Mouse (Mus musculus) midbrain, postnatal 0 days (tissue): ENCODE measurements at regions not wholly inside any gene's neighbourhood (a gene's known extent, or its start where the extent isn't known, plus 50 kb on each side); places are given as distances from the start of the nearest gene placed in this dataset.

Source experiments
- ATAC-seq: fragments of 200-750 bp; cut with Nextera tagmentation; 2 replicates; pipeline ENCODE4 v1.8.0; 2017; ENCODE audit warnings: moderate number of reproducible peaks, mild to moderate bottlenecking, moderate TSS enrichment, moderate library complexity; ENCODE audit not compliant: low FRiP score
- DNase-seq: peaks from one replicate; pipeline ENCODE4 v3.0.0-alpha.2; 2015; ENCODE audit warnings: low spot score
- H3K27ac ChIP-seq: fragments of 300-500 bp; sonication (generic); 2 replicates; pipeline ENCODE4 v1.5.1; 2014; ENCODE audit warnings: low read depth, mild to moderate bottlenecking, low read length, mixed read lengths
- H3K27me3 ChIP-seq: fragments of 300-500 bp; sonication (generic); 2 replicates; pipeline ENCODE4 v1.6.1; 2014; ENCODE audit warnings: low read length, control low read depth, mixed read lengths; ENCODE audit not compliant: insufficient read depth
- H3K36me3 ChIP-seq: fragments of 300-500 bp; sonication (generic); 2 replicates; pipeline ENCODE4 v1.6.1; 2014; ENCODE audit warnings: low read length, control low read depth, mixed read lengths; ENCODE audit not compliant: insufficient read depth
- H3K4me1 ChIP-seq: fragments of 300-500 bp; sonication (generic); 2 replicates; pipeline ENCODE4 v1.6.1; 2014; ENCODE audit warnings: mild to moderate bottlenecking, control low read depth, antibody characterized with exemption, low read length, mixed read lengths; ENCODE audit not compliant: insufficient read depth
- H3K4me2 ChIP-seq: fragments of 300-500 bp; sonication (generic); 2 replicates; pipeline ENCODE4 v1.6.1; 2014; ENCODE audit warnings: low read depth, mild to moderate bottlenecking, low read length, mixed read lengths; ENCODE audit not compliant: poor library complexity, severe bottlenecking
- H3K4me3 ChIP-seq: fragments of 300-500 bp; sonication (generic); 2 replicates; pipeline ENCODE4 v1.5.1; 2014; ENCODE audit warnings: low read depth, mild to moderate bottlenecking, low read length, moderate library complexity
- H3K9ac ChIP-seq: fragments of 300-500 bp; sonication (generic); replicated peaks from 2 replicates; pipeline ENCODE4 v1.6.1; 2014; ENCODE audit warnings: mild to moderate bottlenecking, low read length, moderate library complexity, mixed read lengths; ENCODE audit not compliant: poor library complexity, severe bottlenecking
- H3K9me3 ChIP-seq: fragments of 300-500 bp; sonication (generic); 2 replicates; pipeline ENCODE4 v1.6.1; 2016; ENCODE audit warnings: low read length, control low read depth
- CTCF ChIP-seq: IDR thresholded peaks from 2 replicates; pipeline ENCODE4 v1.5.1; 2016; ENCODE audit warnings: antibody characterized with exemption, mild to moderate bottlenecking
- WGBS: fragments of 180-500 bp; shearing (Covaris S2); extraction: QIAGEN DNeasy Blood & Tissue Kit; methylation state at CpG from one replicate; pipeline ENCODE4 v1.1.7; 2014; 5-methylcytosine and 5-hydroxymethylcytosine counted together

GRCm38 (mm10) chr9:74801091-74801490, 60.6 kb upstream of the Onecut1 start:
- Histone ChIP-seq H3K4me1 (no peaks in the 10 kb centered on the region), H3K36me3 (no peaks in the 10 kb centered on the region), H3K27ac (no peak overlapping the region), H3K27me3 (no peaks in the 10 kb centered on the region), H3K4me3 (no peak overlapping the region), H3K9ac (no peak overlapping the region), H3K4me2 (no peak overlapping the region), H3K9me3 (no peaks in the 10 kb centered on the region)
- ATAC-seq (no peak), DNase-seq (no peak)
- TF ChIP-seq CTCF, result no peak
- 83% methylated on average over 4 of the region's 4 CpGs for whole genome bisulfite sequencing

- 13% methylated on average over 8 of the region's 8 CpGs for WGBS
- H3K4me1 ChIP-seq, result peaks cover 4% of the 10 kb centered on the region; the same call in 1 of the 2 replicates
- no peak overlapping the region for H3K9ac ChIP-seq
- DNase-seq (peak; percentile 21), ATAC-seq (no peak)
- H3K36me3 ChIP-seq, result no peaks in the 10 kb centered on the region
- TF ChIP-seq CTCF, result no peak
- no peak overlapping the region for H3K4me2 ChIP-seq
- H3K9me3 ChIP-seq, result no peaks in the 10 kb centered on the region
- no peaks in the 10 kb centered on the region for H3K27me3 ChIP-seq
- H3K4me3 ChIP-seq, result no peak overlapping the region
- H3K27ac ChIP-seq, result no peak overlapping the region
Observed at GRCm38 (mm10) chr9:74811437-74811836, 50.3 kb upstream of the Onecut1 start.
